Mouse (Mus musculus) erythroblast, embryonic 14.5 days (primary cell): ENCODE data around the gene Fcrlb. TPM values are rescaled to one million over a fixed set of nuclear protein-coding genes. Genes with fewer than 3 reads are reported as not detected.
"Not testable (repeated sequence)": the region's sequence is repeated elsewhere in the genome, so short reads cannot be mapped to it uniquely, and the experiment has no call there.

Source experiments
- H3K27me3 ChIP-seq: 2 replicates; pipeline ENCODE4 v1.6.1; 2012; ENCODE audit warnings: inconsistent platforms; ENCODE audit not compliant: control insufficient read depth
- H3K36me3 ChIP-seq: 2 replicates; pipeline ENCODE4 v1.6.1; 2012; ENCODE audit warnings: mild to moderate bottlenecking, inconsistent platforms; ENCODE audit not compliant: control insufficient read depth
- H3K4me1 ChIP-seq: 2 replicates; pipeline ENCODE4 v1.6.1; 2012; ENCODE audit warnings: inconsistent platforms; ENCODE audit not compliant: control insufficient read depth
- H3K4me3 ChIP-seq: replicated peaks from 2 replicates; pipeline ENCODE3; 2012; ENCODE audit warnings: moderate library complexity, mild to moderate bottlenecking, inconsistent platforms
- H3K9me3 ChIP-seq: 2 replicates; pipeline ENCODE4 v1.6.1; 2012; ENCODE audit warnings: low read length, inconsistent platforms, mixed read lengths; ENCODE audit not compliant: control insufficient read depth
- GATA1 ChIP-seq: IDR thresholded peaks from 2 replicates; pipeline ENCODE4 v1.6.1; 2012; ENCODE audit warnings: low read length, inconsistent platforms, mixed read lengths
- TAL1 ChIP-seq: IDR thresholded peaks from 3 replicates; pipeline ENCODE4 v1.6.1; 2012; ENCODE audit warnings: low read length, inconsistent platforms, mixed read lengths
- polyA plus RNA-seq: library from polyadenylated mRNA; stranded (reverse); fragments of >175 nt; gene quantifications from 2 replicates; pipeline ENCODE4 v1.2.3, GENCODE M21; 2012

Fcrlb gene
- not detected in 2 replicates for polyA plus RNA-seq

DNA sequence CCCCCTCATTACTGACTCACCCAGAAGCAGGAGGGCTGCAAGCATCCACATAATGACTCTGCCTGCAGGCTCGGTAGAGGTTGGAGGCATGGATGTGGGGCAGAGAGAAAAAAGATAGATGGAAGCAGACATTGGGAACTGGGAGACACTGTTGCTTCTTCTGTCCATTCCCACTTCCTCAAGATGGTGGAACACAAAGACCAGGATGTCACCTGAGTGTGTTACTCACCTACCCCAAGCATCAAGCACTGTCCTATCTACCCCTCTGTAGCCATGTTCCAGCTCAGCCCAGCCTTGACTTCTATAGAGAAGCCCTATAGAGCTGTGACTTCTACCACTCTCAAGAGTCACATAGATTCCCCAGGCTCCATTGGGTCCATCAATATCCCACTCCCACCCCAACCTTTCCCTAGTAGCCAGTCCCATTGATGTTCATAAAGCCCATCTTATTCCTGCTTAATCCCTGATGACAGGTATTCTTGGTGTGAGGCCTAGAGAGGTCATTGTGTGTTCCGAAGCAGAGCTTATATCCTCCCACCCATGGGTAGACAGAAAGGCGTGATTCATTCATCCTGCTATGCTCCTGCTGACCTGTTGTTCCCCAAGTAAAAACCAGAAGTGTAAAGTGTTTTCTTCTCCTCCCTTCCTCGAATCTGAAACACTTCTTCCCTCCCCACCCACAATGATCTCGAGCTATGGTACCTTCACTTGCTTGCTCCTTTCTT is at the start of gene Fcrlb:
Gene Fcrlb (minus strand): TSS at position 51 of the 725 bp plus-strand sequence.
- Histone ChIP-seq H3K27me3 (peaks cover 14% of the 10 kb centered on the region), H3K4me1 (peaks cover 3% of the 10 kb centered on the region; the same call in 1 of the 2 replicates), H3K9me3 (no peaks in the 10 kb centered on the region), H3K36me3 (no peaks in the 10 kb centered on the region), H3K4me3 (no peak within 1 kb of the TSS)
- TF ChIP-seq TAL1 (no peak), GATA1 (no peak)

DNA sequence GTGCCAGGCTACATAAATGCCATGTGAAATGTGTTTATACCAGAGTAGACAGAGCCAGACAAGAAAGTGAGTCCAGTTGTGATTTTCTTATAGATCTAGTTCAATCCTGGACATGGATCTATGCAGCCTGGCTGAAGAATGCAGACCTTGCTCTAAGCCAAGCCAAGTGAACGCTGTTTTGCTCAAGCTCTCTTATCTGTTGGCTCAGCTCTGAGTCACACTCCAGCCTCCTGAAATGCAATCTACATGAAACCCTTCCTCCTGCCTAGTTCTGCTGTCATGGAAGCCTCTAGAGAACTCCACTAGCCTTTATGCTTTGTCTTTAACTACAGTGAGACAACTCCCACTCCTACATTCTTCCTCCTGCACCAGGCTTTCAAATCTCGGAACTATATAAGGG is 49.6 kb upstream of the Fcrlb start:
- no peak for TF ChIP-seq TAL1
- no peak for TF ChIP-seq GATA1
- Histone ChIP-seq H3K4me1 (no peaks in the 10 kb centered on the region), H3K4me3 (no peak overlapping the region), H3K36me3 (no peaks in the 10 kb centered on the region), H3K9me3 (no peaks in the 10 kb centered on the region), H3K27me3 (peaks cover 2% of the 10 kb centered on the region; the same call in 1 of the 2 replicates)

- Histone ChIP-seq H3K9me3 (no peaks in the 10 kb centered on the region), H3K4me3 (no peak overlapping the region), H3K27me3 (peaks cover 2% of the 10 kb centered on the region; the same call in 1 of the 2 replicates), H3K4me1 (no peaks in the 10 kb centered on the region), H3K36me3 (no peaks in the 10 kb centered on the region)
- TF ChIP-seq TAL1, result no peak
- no peak for TF ChIP-seq GATA1
Measured at GRCm38 (mm10) chr1:170961101-170961500, 48.4 kb upstream of the Fcrlb start.

DNA sequence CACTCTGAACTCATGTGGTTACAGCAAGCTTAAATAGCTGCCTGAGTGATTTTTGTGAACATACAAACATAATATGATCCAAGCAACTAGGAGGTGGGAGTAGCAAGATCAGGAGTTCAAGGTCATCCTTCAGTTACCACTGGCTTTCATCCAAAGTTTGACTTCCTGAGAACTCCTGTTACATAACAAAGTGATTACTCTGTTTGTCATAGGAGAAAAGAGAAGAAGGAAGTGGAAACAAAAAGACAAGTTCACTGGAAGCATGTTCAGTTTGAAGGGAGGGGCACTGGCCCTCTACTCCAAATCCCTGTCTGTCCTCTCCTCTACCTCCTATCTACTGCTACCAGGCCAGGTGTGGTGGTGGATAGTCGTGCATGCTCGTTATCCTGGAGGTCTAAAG is 47.0 kb upstream of the Fcrlb start:
- TF ChIP-seq TAL1, result no peak
- H3K4me1 ChIP-seq, result no peaks in the 10 kb centered on the region
- no peaks in the 10 kb centered on the region for H3K36me3 ChIP-seq
- peaks cover 2% of the 10 kb centered on the region; the same call in 1 of the 2 replicates for H3K27me3 ChIP-seq
- no peak overlapping the region for H3K4me3 ChIP-seq
- H3K9me3 ChIP-seq, result no peaks in the 10 kb centered on the region

DNA sequence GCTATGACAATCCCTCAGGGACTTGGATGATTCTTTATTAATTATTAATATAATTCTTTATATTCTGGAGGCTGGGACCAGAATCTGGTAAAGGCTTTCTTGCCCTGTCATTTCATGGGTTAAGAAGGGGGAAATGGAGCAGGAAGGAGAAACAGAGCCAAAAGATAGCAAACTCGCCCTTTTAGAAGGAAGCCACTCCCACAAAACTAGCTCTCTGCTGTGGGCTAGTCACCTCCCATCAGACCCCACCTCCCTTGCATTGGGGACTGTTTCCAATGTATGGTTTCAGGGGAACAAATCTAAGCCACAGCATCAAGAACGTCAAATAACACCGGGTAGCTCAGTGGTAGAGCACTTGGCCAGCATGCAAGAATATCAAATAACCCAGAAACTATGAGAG is 45.5 kb upstream of the Fcrlb start:
- TF ChIP-seq TAL1, result no peak
- TF ChIP-seq GATA1, result no peak
- Histone ChIP-seq H3K4me3 (no peak overlapping the region), H3K4me1 (no peaks in the 10 kb centered on the region), H3K27me3 (peaks cover 2% of the 10 kb centered on the region; the same call in 1 of the 2 replicates), H3K9me3 (no peaks in the 10 kb centered on the region), H3K36me3 (no peaks in the 10 kb centered on the region)

GRCm38 (mm10) chr1:170953192-170953591 is 40.5 kb upstream of the Fcrlb start:
- no peak overlapping the region for H3K4me3 ChIP-seq
- no peaks in the 10 kb centered on the region for H3K27me3 ChIP-seq
- TF ChIP-seq GATA1, result no peak
- no peak for TF ChIP-seq TAL1
- no peaks in the 10 kb centered on the region for H3K36me3 ChIP-seq
- no peaks in the 10 kb centered on the region for H3K9me3 ChIP-seq
- H3K4me1 ChIP-seq, result peaks cover 11% of the 10 kb centered on the region

GRCm38 (mm10) chr1:170950772-170951171 is 38.0 kb upstream of the Fcrlb start:
- no peaks in the 10 kb centered on the region for H3K27me3 ChIP-seq
- TF ChIP-seq TAL1 (no peak), GATA1 (no peak)
- no peaks in the 10 kb centered on the region for H3K36me3 ChIP-seq
- no peaks in the 10 kb centered on the region for H3K9me3 ChIP-seq
- H3K4me1 ChIP-seq, result peaks cover 11% of the 10 kb centered on the region
- H3K4me3 ChIP-seq, result no peak overlapping the region

- H3K4me3 ChIP-seq, H3K36me3 ChIP-seq, H3K9me3 ChIP-seq, H3K27me3 ChIP-seq, H3K4me1 ChIP-seq: not testable (repeated sequence)
Measured at GRCm38 (mm10) chr1:170944908-170945307, 32.2 kb upstream of the Fcrlb start.

GRCm38 (mm10) chr1:170944151-170944550 is 31.4 kb upstream of the Fcrlb start:
- not testable (repeated sequence) for H3K4me3 ChIP-seq, H3K4me1 ChIP-seq, H3K27me3 ChIP-seq, H3K36me3 ChIP-seq, H3K9me3 ChIP-seq

DNA sequence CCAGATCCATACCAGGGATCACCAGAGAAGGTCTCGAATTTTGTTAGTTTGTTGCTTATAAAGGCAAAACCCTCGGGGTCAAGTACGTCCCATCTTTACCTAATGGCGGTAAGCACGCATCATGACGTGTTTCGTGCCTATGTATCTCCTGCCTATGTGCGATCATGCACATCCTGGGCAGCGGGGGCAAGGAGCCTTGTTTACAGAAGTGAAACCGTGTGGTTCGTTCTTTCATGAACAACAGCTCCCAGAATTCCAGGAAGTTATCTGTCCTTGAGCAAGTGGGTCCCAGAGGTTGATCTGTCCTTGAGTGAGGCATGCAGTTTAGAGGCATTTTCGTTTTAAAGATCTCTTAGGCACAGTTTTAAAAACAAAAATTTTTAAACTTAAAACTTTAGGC is 26.5 kb upstream of the Fcrlb start:
- Histone ChIP-seq H3K4me3 (no peak overlapping the region), H3K36me3 (no peaks in the 10 kb centered on the region), H3K9me3 (no peaks in the 10 kb centered on the region), H3K4me1 (no peaks in the 10 kb centered on the region), H3K27me3 (no peaks in the 10 kb centered on the region)
- TF ChIP-seq TAL1 (no peak), GATA1 (no peak)
